Mouse (Mus musculus) heart, postnatal 36 days (tissue): ENCODE measurements at regions not wholly inside any gene's neighbourhood (a gene's known extent, or its start where the extent isn't known, plus 50 kb on each side); places are given as distances from the start of the nearest gene placed in this dataset.
"Not testable (repeated sequence)": the region's sequence is repeated elsewhere in the genome, so short reads cannot be mapped to it uniquely, and the experiment has no call there.

ENCODE experiments used
- DNase-seq, 2 experiments: peaks; one replicate each; pipeline ENCODE4 v3.0.0; 2021 to 2022
- intact Hi-C: fragments of 180-260 bp; cut with DNase I; formaldehyde crosslinking; loops from one replicate; pipeline ENCODE4 v1.15.1; 2025

DNA sequence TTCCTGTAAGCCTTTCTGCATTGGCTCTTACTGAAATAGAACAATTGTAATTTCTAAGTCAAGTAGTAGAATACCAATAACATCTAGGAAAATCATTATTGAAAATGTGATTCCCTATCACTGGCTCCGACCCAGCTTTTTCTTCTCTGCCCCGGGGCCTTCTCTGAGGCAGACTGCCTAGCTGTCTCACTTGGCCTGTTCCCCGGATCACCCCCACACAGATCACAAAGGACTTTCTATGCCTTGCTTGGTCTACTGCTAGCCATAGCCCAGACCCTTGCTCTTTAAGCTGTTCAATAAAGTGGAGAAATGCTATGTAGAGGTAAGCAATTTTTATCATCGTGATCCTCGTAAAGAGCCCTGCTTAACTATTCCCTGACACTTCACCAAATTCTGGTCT lies 212.1 kb downstream of the Adamts15 start:
- DNase-seq, result no peak
- intact Hi-C loops, result no loop called here

- intact Hi-C loops, result no loop called here
Measured at GRCm38 (mm10) chr9:30699848-30700247, 222.4 kb downstream of the Adamts15 start.

GRCm38 (mm10) chr9:30697533-30697932 lies 224.7 kb downstream of the Adamts15 start:
- intact Hi-C loops, result no loop called here
- DNase-seq, result no peak

More at GRCm38 (mm10) chr9:30699848-30700247, 222.4 kb downstream of the Adamts15 start:
- DNase-seq, result peak in 1 of 2 experiments; percentile 17

GRCm38 (mm10) chr9:30668095-30668494 lies 241.2 kb downstream of the Snx19 start:
- intact Hi-C loops, result no loop called here
- DNase-seq, result no peak

DNA sequence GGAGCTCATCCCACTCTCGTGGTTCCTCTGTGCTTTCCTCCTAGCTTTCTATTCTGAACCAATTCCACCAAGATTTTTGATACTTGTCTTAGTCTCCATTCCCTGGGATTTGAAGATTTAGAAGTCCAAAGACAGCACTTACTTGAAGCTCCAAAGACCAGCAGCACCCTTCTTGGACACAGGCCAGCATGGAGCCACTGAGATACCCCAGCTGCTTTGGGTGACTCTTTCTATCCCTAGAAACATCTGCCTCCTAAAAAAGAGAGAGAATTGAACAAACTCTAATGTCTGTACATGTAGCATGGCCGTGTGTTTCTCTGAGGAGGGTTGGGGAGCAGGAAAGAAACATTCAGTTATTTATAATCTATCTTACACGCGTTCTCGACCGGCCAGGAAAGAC lies 235.5 kb downstream of the Snx19 start:
- no peak for DNase-seq
- intact Hi-C loops, result no loop called here

DNA sequence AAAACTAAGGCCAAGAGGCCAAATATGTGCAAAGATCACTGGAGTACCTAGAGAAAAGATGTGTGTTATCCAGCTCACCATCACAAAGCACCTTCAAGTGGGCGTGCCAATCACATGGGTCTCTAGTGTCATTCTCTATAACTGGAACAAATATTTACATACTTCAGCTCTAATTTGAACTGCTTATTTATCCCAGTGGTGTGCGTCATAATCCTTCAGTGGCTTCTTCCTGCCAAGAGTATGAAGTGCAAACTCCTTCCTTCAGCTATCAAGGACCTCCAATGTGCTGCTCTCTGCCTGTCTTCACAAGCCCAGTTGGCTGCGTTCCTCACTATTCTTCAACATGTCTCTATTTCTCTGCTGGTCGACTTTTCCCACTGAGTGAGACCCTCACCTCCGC lies 227.1 kb downstream of the Snx19 start:
- intact Hi-C loops, result no loop called here
- DNase-seq, result no peak

GRCm38 (mm10) chr9:30653210-30653609 lies 226.3 kb downstream of the Snx19 start:
- DNase-seq, result no peak
- intact Hi-C loops, result no loop called here

GRCm38 (mm10) chr9:30649392-30650054 lies 222.6 kb downstream of the Snx19 start:
- no peak for DNase-seq
- intact Hi-C loops, result no loop called here

GRCm38 (mm10) chr9:30633741-30634470 lies 207.0 kb downstream of the Snx19 start:
- intact Hi-C loops, result no loop called here
- peak; percentile 50 to 59 for DNase-seq

DNA sequence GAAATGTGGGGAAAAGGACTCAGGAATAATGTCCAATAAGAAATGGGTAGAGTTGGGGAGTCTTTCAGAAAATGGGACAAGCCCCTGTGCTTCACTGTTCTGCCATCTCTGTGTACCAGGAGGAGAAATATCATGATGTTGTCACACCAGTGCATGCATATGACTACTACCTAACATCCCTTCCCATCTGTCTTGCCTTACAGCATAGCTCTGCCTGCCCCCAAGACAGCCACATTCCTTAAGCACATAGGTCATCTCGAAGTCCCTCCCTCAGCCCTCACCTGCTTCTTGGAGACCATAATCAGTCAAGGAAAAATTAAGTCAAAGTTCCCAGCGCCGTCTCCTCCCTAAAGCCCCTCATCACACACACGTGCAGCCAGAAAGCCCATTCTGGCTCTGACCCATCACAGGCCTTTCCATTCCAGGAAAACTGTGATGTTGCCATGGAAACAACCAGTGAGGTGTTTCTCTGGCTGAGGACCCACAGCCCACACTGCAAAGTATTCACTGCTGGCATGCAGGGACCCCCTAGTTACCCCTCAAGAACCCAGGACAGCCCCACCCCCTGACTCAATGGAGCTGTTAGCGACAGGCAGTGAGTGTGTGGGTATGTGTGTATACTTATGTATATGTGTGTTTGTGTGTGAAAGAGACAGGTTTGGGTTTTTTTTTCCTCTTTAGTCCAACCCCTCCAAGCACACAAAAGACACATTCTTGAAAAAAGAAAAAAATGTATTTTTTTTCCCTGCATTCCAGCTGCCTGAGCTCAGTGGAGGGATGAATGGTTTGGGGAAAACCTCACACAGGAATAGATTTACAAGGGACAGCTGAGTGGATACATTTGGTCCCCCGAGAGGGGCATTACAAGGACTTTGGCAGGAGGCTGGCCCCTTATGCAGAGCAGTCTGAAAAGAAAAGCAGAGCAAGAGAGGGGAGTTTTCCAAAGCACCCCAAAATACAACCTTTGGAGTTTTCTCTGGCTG lies 205.5 kb downstream of the Snx19 start:
- intact Hi-C loops, result no loop called here
- no peak for DNase-seq

DNA sequence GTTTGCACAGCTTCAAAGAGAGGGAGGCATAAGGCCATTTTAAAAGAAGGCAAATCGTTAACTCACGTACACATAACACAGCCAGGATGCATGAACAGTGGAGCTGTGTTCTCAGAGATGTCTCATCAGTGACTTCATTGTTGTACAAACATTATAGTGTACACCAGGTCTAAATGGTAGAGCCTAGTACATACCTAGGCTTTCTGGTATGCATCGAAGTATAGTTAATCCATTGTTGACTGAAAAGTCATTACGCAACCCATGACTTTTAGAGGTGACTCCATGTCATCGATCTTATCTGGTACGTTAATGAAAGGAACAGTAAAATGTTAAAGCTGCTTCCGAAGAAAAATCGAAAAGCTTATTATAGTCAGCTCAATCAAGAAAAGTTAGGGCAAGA lies 198.7 kb downstream of the Snx19 start:
- intact Hi-C loops, result no loop called here
- DNase-seq, result no peak

- no peak for DNase-seq
- intact Hi-C loops, result no loop called here
Measured at GRCm38 (mm10) chr9:30625090-30625489, 198.2 kb downstream of the Snx19 start.

GRCm38 (mm10) chr9:30624481-30624880 lies 197.6 kb downstream of the Snx19 start:
- DNase-seq, result no peak
- intact Hi-C loops, result no loop called here

DNA sequence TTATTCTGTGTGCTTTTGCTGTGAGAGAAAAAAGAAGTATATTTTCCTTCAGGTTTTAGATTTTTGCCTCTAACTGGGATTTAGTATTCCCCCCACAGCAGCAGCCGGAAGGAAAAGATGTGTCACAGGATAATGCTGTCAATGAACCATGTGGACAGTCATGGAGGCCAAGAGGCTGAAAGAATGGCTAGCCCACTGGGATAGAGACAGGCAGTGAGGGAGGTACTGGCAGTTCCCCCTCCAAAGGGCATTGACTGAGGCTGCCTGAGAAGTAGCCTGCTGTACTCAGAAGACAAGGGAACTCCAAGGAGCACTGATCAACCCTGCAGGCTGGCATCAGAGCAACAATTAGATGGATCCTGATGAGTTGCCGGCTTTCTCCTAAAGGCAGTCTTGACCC lies 192.4 kb downstream of the Snx19 start:
- intact Hi-C loops, result no loop called here
- no peak for DNase-seq

GRCm38 (mm10) chr9:30618181-30618580 lies 191.3 kb downstream of the Snx19 start:
- intact Hi-C loops, result no loop called here
- no peak for DNase-seq

DNA sequence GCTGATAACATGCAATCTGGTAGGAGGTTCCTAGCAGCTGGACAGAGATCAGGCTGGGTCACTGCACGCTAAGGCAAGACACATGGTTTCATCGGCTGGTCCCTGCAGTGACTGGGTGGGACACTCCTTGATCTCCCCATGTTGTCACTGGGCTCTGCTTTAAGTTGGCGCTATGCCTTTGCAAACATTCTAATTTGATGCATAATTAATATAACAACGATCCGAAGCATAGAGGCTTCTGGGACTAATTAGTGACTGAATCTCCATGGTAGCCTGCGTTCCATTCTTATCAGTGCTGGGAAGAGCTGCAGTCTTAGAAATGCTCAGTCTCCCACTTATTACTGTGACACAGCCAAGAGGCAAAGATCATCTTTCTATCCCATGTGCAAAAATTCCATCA lies 186.8 kb downstream of the Snx19 start:
- peak; percentile 15 to 45 for DNase-seq
- intact Hi-C loops, result loop anchor here (5.0 kb wide), 1 partner anchor 61 kb away; no protein-coding TSS in a partner anchor

- intact Hi-C loops, result loop anchor here (5.0 kb wide), 1 partner anchor 61 kb away; no protein-coding TSS in a partner anchor
Measured at GRCm38 (mm10) chr9:30613003-30613552, 186.2 kb downstream of the Snx19 start.

GRCm38 (mm10) chr9:30610328-30610727 lies 183.4 kb downstream of the Snx19 start:
- no peak for DNase-seq
- intact Hi-C loops, result loop anchor here (5.0 kb wide), 1 partner anchor 58 kb away; no protein-coding TSS in a partner anchor

More at GRCm38 (mm10) chr9:30613003-30613552, 186.2 kb downstream of the Snx19 start:
- DNase-seq, result no peak

GRCm38 (mm10) chr9:30599756-30600155 lies 172.8 kb downstream of the Snx19 start:
- no peak for DNase-seq
- intact Hi-C loops, result no loop called here

DNA sequence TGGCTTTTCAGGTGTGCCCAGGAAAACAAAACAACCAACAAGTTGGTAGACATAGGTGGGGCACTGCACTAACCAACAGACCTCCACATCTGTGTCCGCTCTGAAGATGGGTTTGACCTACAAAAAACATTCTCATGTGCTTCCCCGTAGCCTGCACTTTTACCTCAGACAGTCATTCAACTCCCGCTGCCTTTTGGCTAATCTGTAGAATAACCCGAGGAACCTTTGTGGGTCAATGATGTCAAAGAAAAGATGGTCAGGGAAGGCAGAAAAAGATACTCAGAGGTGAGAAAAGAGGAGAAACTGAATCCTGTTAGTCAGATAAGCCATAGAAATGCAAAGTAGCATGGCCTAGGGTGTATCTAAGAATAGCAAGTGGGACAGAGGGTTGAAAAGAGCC lies 170.8 kb downstream of the Snx19 start:
- no peak for DNase-seq
- intact Hi-C loops, result no loop called here

DNA sequence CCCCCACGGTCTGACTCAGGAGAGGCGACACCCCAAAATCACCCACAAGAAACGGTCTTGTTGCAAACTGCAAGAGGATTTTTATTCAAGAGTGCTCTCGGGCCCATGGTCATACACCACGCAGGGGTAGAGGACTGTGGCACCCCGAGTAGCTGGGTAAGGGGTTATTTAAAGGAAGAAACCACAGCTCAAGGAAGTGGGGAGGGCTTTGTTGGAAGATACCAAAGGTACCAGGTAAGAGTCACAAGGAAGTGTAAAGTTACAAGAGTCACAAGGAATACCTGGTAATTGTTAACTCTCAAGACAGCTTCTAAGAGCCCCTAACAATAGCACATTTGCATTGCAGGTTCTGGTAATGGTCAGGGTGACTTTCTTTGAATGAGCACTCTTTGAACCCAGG lies 170.2 kb downstream of the Snx19 start:
- DNase-seq, intact Hi-C loops: not testable (repeated sequence)
